Mouse (Mus musculus): ENCODE data around the gene Ankrd13a.

DNA sequence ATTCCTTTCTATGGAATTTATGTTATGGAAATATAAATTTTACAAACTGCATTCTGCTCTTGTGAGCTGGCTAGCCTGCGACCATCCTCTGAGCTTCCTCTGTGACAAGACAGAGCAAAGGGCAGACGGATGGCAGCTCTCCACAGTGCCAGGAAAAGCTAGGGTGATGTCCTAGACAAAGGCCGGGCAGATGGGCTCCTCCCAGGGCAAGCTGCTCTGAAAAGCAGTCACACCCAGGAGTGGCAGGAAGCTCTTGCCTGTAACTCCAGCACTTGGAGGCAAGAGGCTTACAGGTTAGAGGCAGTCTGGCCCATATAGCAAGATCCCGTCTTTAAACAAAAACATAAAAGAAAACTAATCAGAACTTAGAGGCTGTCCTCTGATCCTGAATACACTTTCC, 20.1 kb downstream of the Ankrd13a start:
- TF ChIP-seq CTCF (IDR thresholded peaks at IDR 0.05; ENCODE audit: low read depth, low read length), result no peak
- TF ChIP-seq POLR2A (IDR thresholded peaks at IDR 0.05; ENCODE audit: insufficient read depth, low read length), result no peak
- TF ChIP-seq EP300 (IDR thresholded peaks at IDR 0.05; ENCODE audit: insufficient read depth, low read depth, low read length), result peak; percentile 56; the same call in 1 of the 2 replicates

Data from ES-Bruce4 (cell line).